Mouse (Mus musculus) CH12.LX (cell line): ENCODE measurements around the gene Igfbp3. TPM values are rescaled to one million over a fixed set of nuclear protein-coding genes. Genes with fewer than 3 reads are reported as not detected.

Source experiments
- DNase-seq: peaks from one replicate; pipeline ENCODE4 v3.0.0-alpha.2; 2013; ENCODE audit errors: extremely low read depth
- H3K27ac ChIP-seq: 2 replicates; pipeline ENCODE4 v1.5.1; 2012; ENCODE audit warnings: low read depth, mild to moderate bottlenecking, control low read depth, moderate library complexity; ENCODE audit not compliant: insufficient read depth
- H3K27me3 ChIP-seq: replicated peaks from 2 replicates; pipeline ENCODE3; 2012; ENCODE audit warnings: inconsistent platforms
- H3K36me3 ChIP-seq, 2 experiments: replicated peaks in 1 of 2; 2 replicates each; pipeline versions ENCODE3 to v1.6.1; 2012; ENCODE audit warnings: inconsistent platforms in 1 of 2, low read length in 1 of 2, mild to moderate bottlenecking in 1 of 2, mixed read lengths in 1 of 2, moderate library complexity in 1 of 2; ENCODE audit not compliant: control insufficient read depth in 1 of 2, insufficient read depth in 1 of 2
- H3K4me1 ChIP-seq, 2 experiments: 2 replicates each; pipeline ENCODE4 v1.6.1; 2012; ENCODE audit warnings: inconsistent platforms in 1 of 2, moderate library complexity in 1 of 2; ENCODE audit not compliant: insufficient read depth in 2 of 2, control insufficient read depth in 1 of 2
- H3K4me2 ChIP-seq: 2 replicates; pipeline ENCODE4 v1.6.1; 2012; ENCODE audit warnings: low read depth, mild to moderate bottlenecking, control low read depth; ENCODE audit not compliant: poor library complexity, insufficient read depth, severe bottlenecking
- H3K4me3 ChIP-seq, 3 experiments: fragments of 150-350 bp in 1 of 3; sonication (generic) in 1 of 3; replicated peaks in 1 of 3; 2 replicates each; pipeline versions ENCODE3 to v1.5.1; 2011 to 2012; ENCODE audit warnings: low read depth in 2 of 3, low read length in 2 of 3, mild to moderate bottlenecking in 2 of 3, moderate library complexity in 2 of 3, control low read depth in 1 of 3, improper control_type of control experiment in 1 of 3, inconsistent platforms in 1 of 3, mixed read lengths in 1 of 3; ENCODE audit not compliant: poor library complexity in 1 of 3
- H3K79me2 ChIP-seq: replicated peaks from 2 replicates; pipeline ENCODE4 v1.6.1; 2012; ENCODE audit warnings: mild to moderate bottlenecking, moderate library complexity; ENCODE audit not compliant: control insufficient read depth, poor library complexity, insufficient read depth, severe bottlenecking; ENCODE audit errors: extremely low read depth
- H3K9ac ChIP-seq: 2 replicates; pipeline ENCODE4 v1.6.1; 2012; ENCODE audit warnings: low read depth, mild to moderate bottlenecking, control low read depth, moderate library complexity; ENCODE audit not compliant: insufficient read depth
- H3K9me3 ChIP-seq: replicated peaks from 2 replicates; pipeline ENCODE3; 2012; ENCODE audit warnings: low read length, inconsistent platforms, mixed read lengths
- BHLHE40 ChIP-seq: IDR thresholded peaks from 2 replicates; pipeline ENCODE4 v1.6.1; 2011; ENCODE audit warnings: mild to moderate bottlenecking, low read depth, low read length, improper control_type of control experiment
- CHD2 ChIP-seq: IDR thresholded peaks from 2 replicates; pipeline ENCODE4 v1.6.1; 2011; ENCODE audit warnings: low read length, improper control_type of control experiment
- CTCF ChIP-seq, 2 experiments: IDR thresholded peaks in 1 of 2; conservative IDR thresholded peaks in 1 of 2; 2 replicates each; pipeline ENCODE4 v1.5.1; 2011 to 2012; ENCODE audit warnings: low read depth in 2 of 2, low read length in 2 of 2, improper control_type of control experiment in 1 of 2, inconsistent platforms in 1 of 2, mild to moderate bottlenecking in 1 of 2, moderate library complexity in 1 of 2
- ETS1 ChIP-seq: conservative IDR thresholded peaks from 2 replicates; pipeline ENCODE4 v1.6.1; 2012; ENCODE audit warnings: low read depth, mild to moderate bottlenecking, inconsistent platforms, low read length, improper control_type of control experiment, moderate library complexity
- HCFC1 ChIP-seq: IDR thresholded peaks from 2 replicates; pipeline ENCODE4 v1.6.1; 2012; ENCODE audit warnings: low read depth, mild to moderate bottlenecking, inconsistent platforms, low read length, improper control_type of control experiment
- IRF4 ChIP-seq: IDR thresholded peaks from 2 replicates; pipeline ENCODE4 v1.6.1; 2014; ENCODE audit warnings: low read depth, mild to moderate bottlenecking, inconsistent platforms, low read length, improper control_type of control experiment
- JUN ChIP-seq: IDR thresholded peaks from 2 replicates; pipeline ENCODE4 v1.6.1; 2011; ENCODE audit warnings: low read depth, mild to moderate bottlenecking, low read length, improper control_type of control experiment, moderate library complexity; ENCODE audit not compliant: insufficient read depth
- KAT2A ChIP-seq: IDR thresholded peaks from 2 replicates; pipeline ENCODE4 v1.6.1; 2012; ENCODE audit warnings: low read length, improper control_type of control experiment, inconsistent platforms; ENCODE audit not compliant: insufficient replicate concordance
- MEF2A ChIP-seq: IDR thresholded peaks from 2 replicates; pipeline ENCODE4 v1.6.1; 2014; ENCODE audit warnings: low read depth, mild to moderate bottlenecking, inconsistent platforms, low read length, improper control_type of control experiment, borderline replicate concordance
- MYC ChIP-seq: IDR thresholded peaks from 2 replicates; pipeline ENCODE4 v1.6.1; 2011; ENCODE audit warnings: low read depth, mild to moderate bottlenecking, improper control_type of control experiment, low read length
- NELFE ChIP-seq: IDR thresholded peaks from 2 replicates; pipeline ENCODE4 v1.6.1; 2011; ENCODE audit warnings: low read depth, low read length, improper control_type of control experiment
- PAX5 ChIP-seq: IDR thresholded peaks from 2 replicates; pipeline ENCODE4 v1.6.1; 2012; ENCODE audit warnings: low read length, inconsistent platforms, mixed read lengths
- POLR2AphosphoS2 ChIP-seq: IDR thresholded peaks from 2 replicates; pipeline ENCODE4 v1.6.1; 2011; ENCODE audit warnings: low read depth, low read length, improper control_type of control experiment
- RAD21 ChIP-seq: IDR thresholded peaks from 2 replicates; pipeline ENCODE4 v1.6.1; 2011; ENCODE audit warnings: low read depth, mild to moderate bottlenecking, low read length, improper control_type of control experiment, moderate library complexity
- RCOR1 ChIP-seq: conservative IDR thresholded peaks from 2 replicates; pipeline ENCODE4 v1.6.1; 2012; ENCODE audit warnings: low read depth, mild to moderate bottlenecking, inconsistent platforms, low read length, improper control_type of control experiment
- SMC3 ChIP-seq: IDR thresholded peaks from 2 replicates; pipeline ENCODE4 v1.6.1; 2011; ENCODE audit warnings: low read depth, low read length, improper control_type of control experiment
- TBP ChIP-seq: conservative IDR thresholded peaks from 2 replicates; pipeline ENCODE4 v1.6.1; 2011; ENCODE audit warnings: low read depth, low read length, improper control_type of control experiment
- TCF12 ChIP-seq: IDR thresholded peaks from 2 replicates; pipeline ENCODE4 v1.6.1; 2014; ENCODE audit warnings: low read depth, mild to moderate bottlenecking, inconsistent platforms, low read length, improper control_type of control experiment
- UBTF ChIP-seq: IDR thresholded peaks from 2 replicates; pipeline ENCODE4 v1.6.1; 2012; ENCODE audit warnings: low read depth, mild to moderate bottlenecking, inconsistent platforms, low read length, improper control_type of control experiment, moderate library complexity
- USF2 ChIP-seq: conservative IDR thresholded peaks from 2 replicates; pipeline ENCODE4 v1.6.1; 2011; ENCODE audit warnings: low read depth, low read length, improper control_type of control experiment
- ZC3H11A ChIP-seq: IDR thresholded peaks from 2 replicates; pipeline ENCODE4 v1.6.1; 2012; ENCODE audit warnings: low read depth, mild to moderate bottlenecking, inconsistent platforms, low read length, improper control_type of control experiment
- ZNF384 ChIP-seq: IDR thresholded peaks from 2 replicates; pipeline ENCODE4 v1.6.1; 2012; ENCODE audit warnings: low read depth, low read length, improper control_type of control experiment, inconsistent platforms
- dilution Hi-C: fragments of 300-500 bp; cut with MboI; formaldehyde crosslinking; loops from 2 replicates; pipeline ENCODE4 v1.14.3; 2020; ENCODE audit warnings: low sequenced_read_pairs; ENCODE audit not compliant: extremely low pct_unique_long_range_greater_than_20kb, extremely low pct_ligation_motif_present
- in situ Hi-C: fragments of 300-500 bp; cut with MboI; formaldehyde crosslinking; loops from 3 replicates; pipeline ENCODE4 v1.14.3; 2019; ENCODE audit warnings: low sequenced_read_pairs, low pct_ligation_motif_present, low pct_unique_long_range_greater_than_20kb, mixed read lengths
- polyA plus RNA-seq: library from polyadenylated mRNA; unstranded; fragments of >175 nt; gene quantifications from 2 replicates; pipeline ENCODE4 v1.2.1, GENCODE M21; 2012; ENCODE audit warnings: low read depth; ENCODE audit not compliant: insufficient read length
- total RNA-seq, 2 experiments: library from RNA; depleted of rRNA; stranded (reverse); fragments of 300-350 nt in 1 of 2; fragments of >200 nt in 1 of 2; gene quantifications; 2 replicates each; pipeline ENCODE4 v1.2.3; 2012 to 2014

Gene Igfbp3
- total and polyA plus RNA-seq, 3 experiments: not detected

DNA sequence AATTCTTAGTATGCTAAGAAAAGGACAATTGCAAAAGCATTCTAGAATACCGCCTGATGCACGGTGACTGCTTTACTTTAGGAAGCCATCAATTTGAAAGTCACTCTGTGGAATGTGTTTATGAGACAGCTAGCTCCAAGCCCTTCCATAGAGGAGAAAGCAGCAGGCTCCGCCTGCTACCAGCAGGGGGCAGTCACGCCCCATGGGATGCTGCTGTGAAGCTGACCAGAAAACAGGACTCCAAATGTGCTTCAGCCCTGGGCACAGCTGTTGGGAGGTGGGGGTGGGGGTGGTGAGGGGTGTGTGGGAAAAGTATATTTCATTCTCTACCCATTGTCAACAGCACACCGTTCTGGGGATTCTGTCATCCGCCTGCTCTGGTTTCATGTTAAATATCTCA is 3.4 kb downstream of the Igfbp3 start:
- Histone ChIP-seq H3K4me3 (no peak overlapping the region), H3K79me2 (no peaks in the 10 kb centered on the region), H3K4me2 (no peak overlapping the region), H3K9me3 (peaks cover 50% of the 10 kb centered on the region), H3K4me1 (no peaks in the 10 kb centered on the region), H3K9ac (no peak overlapping the region), H3K27ac (no peak overlapping the region), H3K27me3 (peaks cover 10% of the 10 kb centered on the region), H3K36me3 (no peaks in the 10 kb centered on the region)
- dilution Hi-C loops: no loop called here
- TF ChIP-seq SMC3 (peak; percentile 67), KAT2A (no peak), RAD21 (peak; percentile 77), NELFE (no peak), CTCF (conservative IDR thresholded peaks at IDR 0.05 in 1 of 2, IDR thresholded peaks at IDR 0.05 in 1 of 2; ENCODE audit: low read depth in 2 of 2, low read length in 2 of 2) (peak; percentile 81 to 85), MYC (no peak), IRF4 (no peak), USF2 (no peak)
- DNase-seq: peak; percentile 41
- in situ Hi-C loops: loop anchor here (25.0 kb wide), 1 partner anchor 1027 kb away; no protein-coding TSS in a partner anchor

- H3K4me2 ChIP-seq: no peak overlapping the region
- in situ Hi-C loops: loop anchor here (25.0 kb wide), 1 partner anchor 1033 kb away; no protein-coding TSS in a partner anchor
These were observed 9.9 kb downstream of the Igfbp3 start for GRCm38 (mm10) chr11:7203846-7204245.

GRCm38 (mm10) chr11:7202206-7202605 is 11.5 kb downstream of the Igfbp3 start:
- DNase-seq: no peak
- Histone ChIP-seq H3K79me2 (no peaks in the 10 kb centered on the region), H3K9ac (no peak overlapping the region), H3K4me1 (no peaks in the 10 kb centered on the region), H3K9me3 (peaks cover 34% of the 10 kb centered on the region), H3K4me3 (no peak overlapping the region), H3K36me3 (no peaks in the 10 kb centered on the region), H3K27ac (no peak overlapping the region), H3K27me3 (peaks cover 26% of the 10 kb centered on the region), H3K4me2 (no peak overlapping the region)
- TF ChIP-seq TCF12: no peak
- no peak for TF ChIP-seq IRF4
- no peak for TF ChIP-seq CTCF (conservative IDR thresholded peaks at IDR 0.05 in 1 of 2, IDR thresholded peaks at IDR 0.05 in 1 of 2; ENCODE audit: low read depth in 2 of 2, low read length in 2 of 2)
- no peak for TF ChIP-seq MEF2A
- no peak for TF ChIP-seq NELFE
- TF ChIP-seq RCOR1: no peak
- TF ChIP-seq BHLHE40: no peak
- TF ChIP-seq JUN: no peak
- in situ Hi-C loops (loop anchor here (25.0 kb wide), 1 partner anchor 1035 kb away; no protein-coding TSS in a partner anchor), dilution Hi-C loops (no loop called here)

More at GRCm38 (mm10) chr11:7203846-7204245, 9.9 kb downstream of the Igfbp3 start:
- Histone ChIP-seq H3K27me3 (peaks cover 30% of the 10 kb centered on the region), H3K9ac (no peak overlapping the region), H3K27ac (no peak overlapping the region), H3K79me2 (no peaks in the 10 kb centered on the region), H3K4me3 (no peak overlapping the region), H3K4me1 (no peaks in the 10 kb centered on the region), H3K9me3 (peaks cover 26% of the 10 kb centered on the region), H3K36me3 (no peaks in the 10 kb centered on the region)
- TF ChIP-seq ZC3H11A (no peak), JUN (no peak), CHD2 (no peak), RCOR1 (no peak), ETS1 (no peak), PAX5 (no peak), HCFC1 (no peak), USF2 (no peak), POLR2AphosphoS2 (no peak), UBTF (no peak), KAT2A (no peak), TCF12 (no peak), ZNF384 (no peak), TBP (no peak)
- dilution Hi-C loops: no loop called here
- DNase-seq: no peak
